Mouse (Mus musculus) cortical plate, adult 2 months (tissue): Measurements from ENCODE around the gene Slfn9.
"Not testable (repeated sequence)": the region's sequence is repeated elsewhere in the genome, so short reads cannot be mapped to it uniquely, and the experiment has no call there.

ENCODE experiments used
- CTCF ChIP-seq: fragments of 200-500 bp; IDR thresholded peaks from 2 replicates; pipeline ENCODE4 v1.5.1; 2011; ENCODE audit warnings: mild to moderate bottlenecking, control low read depth, low read length; ENCODE audit not compliant: insufficient read depth; ENCODE audit errors: extremely low read depth
- POLR2A ChIP-seq: fragments of 200-500 bp; IDR thresholded peaks from 2 replicates; pipeline ENCODE4 v1.6.1; 2011; ENCODE audit warnings: mild to moderate bottlenecking, low read length, control low read depth; ENCODE audit not compliant: insufficient read depth; ENCODE audit errors: extremely low read depth

DNA sequence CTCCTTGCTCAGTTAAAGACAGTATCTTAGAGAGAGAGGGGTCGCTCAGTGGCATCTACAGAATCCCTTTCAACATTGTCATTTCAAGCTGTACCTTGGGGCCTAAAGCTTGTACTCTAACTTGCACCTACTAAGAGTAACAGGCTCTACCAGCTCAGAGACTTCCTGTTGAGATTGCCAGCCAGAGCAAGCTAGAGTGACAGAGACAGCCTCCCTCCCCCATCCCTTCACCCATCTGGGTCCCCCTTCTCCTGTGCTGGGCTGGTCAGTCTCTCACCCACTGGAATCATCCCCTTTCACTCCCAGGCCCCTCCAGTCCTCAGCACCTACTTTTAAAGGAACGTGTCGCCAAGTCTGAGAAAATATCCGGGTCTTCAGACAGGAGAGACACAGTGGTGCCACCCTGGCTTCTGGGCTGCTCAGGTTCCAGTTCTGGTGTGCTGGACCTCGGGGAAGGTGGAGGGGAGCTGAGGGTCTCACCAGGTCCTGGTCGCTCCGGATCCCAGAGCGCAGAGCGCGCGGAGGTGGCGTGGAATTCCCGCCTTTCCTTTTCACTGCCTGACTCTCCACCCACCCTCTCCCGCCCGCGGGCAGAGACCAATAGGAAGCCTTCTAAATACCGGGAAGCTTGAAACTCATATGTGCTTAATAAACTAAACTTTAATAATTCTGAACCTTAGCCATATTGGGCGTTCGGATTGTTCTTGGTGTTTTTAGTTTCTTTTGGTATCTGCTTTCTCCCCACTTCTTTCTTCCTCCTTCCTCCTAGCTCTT, 831 bp downstream of the Slfn9 start:
- not testable (repeated sequence) for TF ChIP-seq POLR2A, CTCF
